Mouse (Mus musculus) forebrain, embryonic 14.5 days (tissue): Measurements from ENCODE around the gene Phtf2. TPM values are rescaled to one million over a fixed set of nuclear protein-coding genes. Genes with fewer than 3 reads are reported as not detected.

Experiments
- ATAC-seq: fragments of 200-750 bp; cut with Nextera tagmentation; 2 replicates; pipeline ENCODE4 v1.8.0; 2017; ENCODE audit warnings: mild to moderate bottlenecking, moderate library complexity
- DNase-seq: peaks from one replicate; pipeline ENCODE4 v3.0.0-alpha.2; 2015; ENCODE audit warnings: low spot score
- H3K27ac ChIP-seq: fragments of 300-500 bp; sonication (generic); 2 replicates; pipeline ENCODE4 v1.5.1; 2014; ENCODE audit warnings: low read depth, mild to moderate bottlenecking, control low read depth, low read length, moderate library complexity
- H3K27me3 ChIP-seq: fragments of 300-500 bp; sonication (generic); replicated peaks from 2 replicates; pipeline ENCODE4 v1.6.1; 2014; ENCODE audit warnings: low read length, control low read depth, mixed read lengths; ENCODE audit not compliant: control insufficient read depth, insufficient read depth
- H3K36me3 ChIP-seq: fragments of 300-500 bp; sonication (generic); 2 replicates; pipeline ENCODE4 v1.6.1; 2014; ENCODE audit warnings: low read length, control low read depth; ENCODE audit not compliant: control insufficient read depth, insufficient read depth
- H3K4me1 ChIP-seq: fragments of 300-500 bp; sonication (generic); 2 replicates; pipeline ENCODE4 v1.6.1; 2014; ENCODE audit warnings: antibody characterized with exemption, low read length, control low read depth; ENCODE audit not compliant: control insufficient read depth, insufficient read depth
- H3K4me2 ChIP-seq: fragments of 300-500 bp; sonication (generic); 2 replicates; pipeline ENCODE4 v1.6.1; 2014; ENCODE audit warnings: mild to moderate bottlenecking, control low read depth, low read length
- H3K4me3 ChIP-seq: fragments of 300-500 bp; sonication (generic); 2 replicates; pipeline ENCODE4 v1.5.1; 2014; ENCODE audit warnings: low read depth, low read length, control low read depth
- H3K9ac ChIP-seq: fragments of 300-500 bp; sonication (generic); 2 replicates; pipeline ENCODE4 v1.6.1; 2014; ENCODE audit warnings: mild to moderate bottlenecking, low read length, control low read depth, moderate library complexity
- H3K9me3 ChIP-seq: fragments of 300-500 bp; sonication (generic); replicated peaks from 2 replicates; pipeline ENCODE4 v1.6.1; 2016; ENCODE audit warnings: low read length, control low read depth, mixed read lengths; ENCODE audit not compliant: control insufficient read depth
- WGBS: fragments of 180-500 bp; shearing (Covaris S2); extraction: QIAGEN DNeasy Blood & Tissue Kit; methylation state at CpG from one replicate; pipeline ENCODE4 v1.1.7; 2014; 5-methylcytosine and 5-hydroxymethylcytosine counted together
- polyA plus RNA-seq: library from polyadenylated mRNA; unstranded; fragments of >200 nt; fragmentation: Nextera tagmentation; extraction: Ambion mirVana; gene quantifications from 2 replicates; pipeline ENCODE4 v1.2.1, GENCODE M21; 2014

Phtf2 gene
- polyA plus RNA-seq, result 18.4 and 23.8 TPM in 2 replicates

DNA sequence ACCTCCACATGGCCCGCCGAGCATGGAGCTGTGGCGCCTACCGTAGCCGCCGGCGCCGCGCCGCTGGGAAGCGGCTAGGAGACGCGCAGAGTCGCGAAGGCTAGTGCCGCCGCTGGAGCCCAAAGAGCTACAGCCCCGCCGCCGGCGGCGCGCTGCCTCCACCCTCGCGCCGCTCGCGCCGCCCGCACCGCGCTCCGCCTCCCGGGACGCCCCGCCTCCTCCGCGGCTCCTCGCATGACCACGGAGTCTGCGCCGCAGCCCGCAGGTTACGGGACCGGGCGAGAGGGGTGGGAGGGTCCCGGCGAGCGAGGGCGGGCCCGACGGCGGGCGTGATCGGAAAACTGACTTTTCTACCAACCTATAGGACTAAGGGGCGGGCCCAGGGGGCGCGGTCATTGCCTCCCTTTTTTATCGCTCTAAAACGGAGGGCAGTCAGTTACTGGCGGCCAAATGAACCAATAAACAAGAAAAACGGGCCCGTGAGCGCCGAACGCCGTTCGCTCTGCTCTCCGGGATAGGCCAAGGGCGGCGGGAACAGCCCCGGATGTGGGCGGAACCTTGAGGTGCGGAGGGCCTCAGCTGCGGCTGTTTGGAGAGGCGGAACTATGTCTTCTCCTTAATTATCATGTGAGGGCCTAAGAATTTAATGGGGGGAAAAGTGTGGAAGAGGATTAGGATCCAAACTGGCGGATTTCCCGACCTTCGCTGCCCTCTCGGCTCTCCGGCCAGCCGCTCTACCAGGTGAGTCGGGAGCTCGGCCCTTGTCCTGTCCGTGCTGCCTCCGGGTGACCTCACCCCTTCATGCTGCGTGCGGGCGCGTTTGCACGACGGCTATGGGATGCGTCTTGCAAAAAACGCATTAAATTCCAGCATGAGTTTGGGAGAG, at the start of gene Phtf2, which contains the start of gene Tmem60:
Gene Phtf2, minus strand, starts transcription at position 210 of the 886 bp plus-strand sequence.
Gene Tmem60, plus strand, starts transcription at position 277 of the 886 bp plus-strand sequence.
- peaks cover 20% of the 10 kb centered on the region for H3K4me1 ChIP-seq
- peak within 1 kb of the TSS; percentile 94 for H3K27ac ChIP-seq
- under 1% methylated on average over 80 of the region's 94 CpGs for whole genome bisulfite sequencing
- H3K9ac ChIP-seq, result peak within 1 kb of the TSS; percentile 83
- H3K27me3 ChIP-seq, result no peaks in the 10 kb centered on the region
- peak within 1 kb of the TSS; percentile 83 for H3K4me3 ChIP-seq
- DNase-seq (peak; percentile 100), ATAC-seq (peak; percentile 98)
- peaks cover 3% of the 10 kb centered on the region; the same call in 1 of the 2 replicates for H3K36me3 ChIP-seq
- H3K9me3 ChIP-seq, result no peaks in the 10 kb centered on the region
- H3K4me2 ChIP-seq, result peak within 1 kb of the TSS; percentile 71

DNA sequence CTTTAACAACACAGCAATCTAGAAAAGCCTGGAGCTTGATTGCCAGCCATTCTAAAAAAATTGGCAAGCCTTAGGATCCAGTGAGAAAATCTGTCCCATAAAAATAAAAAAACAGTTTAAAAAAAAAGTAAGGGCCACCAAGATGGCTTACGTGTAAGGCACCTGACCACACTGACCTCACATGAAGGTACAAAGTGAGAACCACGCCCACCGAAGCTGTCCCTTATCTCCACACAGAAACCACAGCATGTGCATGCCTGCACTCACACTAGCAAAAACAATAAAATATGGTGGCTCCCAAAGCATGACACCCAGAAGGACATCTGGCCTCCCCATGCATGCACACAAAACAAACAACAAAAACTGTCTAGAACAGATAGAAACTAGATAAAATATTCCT, 49.4 kb upstream of the Phtf2 start:
- 93% methylated on average over 3 of the region's 3 CpGs for WGBS
- DNase-seq, result no peak
- Histone ChIP-seq H3K27me3 (no peaks in the 10 kb centered on the region), H3K9ac (no peak overlapping the region), H3K9me3 (no peaks in the 10 kb centered on the region), H3K4me2 (no peak overlapping the region), H3K36me3 (no peaks in the 10 kb centered on the region), H3K27ac (no peak overlapping the region), H3K4me3 (no peak overlapping the region), H3K4me1 (no peaks in the 10 kb centered on the region)
- no peak for ATAC-seq

DNA sequence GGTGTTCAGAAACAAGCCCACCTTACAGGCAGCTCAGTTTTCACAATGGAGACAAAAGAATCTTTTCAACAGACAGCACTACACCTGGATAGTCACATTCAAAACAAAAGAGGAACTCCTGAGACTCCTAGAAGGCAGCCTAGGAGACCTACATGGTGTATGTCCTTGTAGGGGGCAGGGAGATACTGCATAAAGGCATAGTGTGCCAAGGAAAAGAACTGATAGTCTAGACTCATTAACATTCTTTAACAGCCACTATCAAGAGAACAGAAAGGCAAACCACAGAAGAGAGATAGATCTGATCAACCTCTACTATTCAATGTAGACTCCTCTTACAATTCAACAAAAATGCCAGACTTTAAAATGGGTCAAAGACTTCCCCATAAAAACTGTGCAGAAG, 48.5 kb upstream of the Phtf2 start:
- Histone ChIP-seq H3K4me3 (no peak overlapping the region), H3K9me3 (no peaks in the 10 kb centered on the region), H3K27ac (no peak overlapping the region)

DNA sequence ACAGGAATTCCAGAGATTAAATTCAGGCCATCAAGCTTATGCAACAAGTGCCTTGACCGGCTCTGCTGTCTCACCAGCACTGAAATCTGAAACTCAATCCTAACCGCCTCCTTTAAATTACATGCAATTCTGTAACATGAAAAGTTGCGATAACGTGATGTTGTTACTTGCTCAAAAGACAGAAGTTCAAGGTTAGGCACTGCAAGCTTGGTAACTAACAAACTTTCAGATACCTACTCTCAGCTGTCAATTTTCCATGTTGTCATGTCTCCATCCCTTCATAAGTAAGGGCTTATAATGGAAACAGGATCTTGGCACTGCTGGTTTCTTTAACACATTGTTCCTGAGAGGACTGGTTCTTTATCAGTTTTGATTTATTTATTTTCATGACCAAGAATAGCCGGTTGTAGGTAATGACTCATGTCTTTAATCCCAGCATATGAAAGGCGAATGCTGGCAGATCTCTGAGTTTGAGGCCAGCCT, 47.8 kb upstream of the Phtf2 start:
- H3K36me3 ChIP-seq, result no peaks in the 10 kb centered on the region
- no peak for ATAC-seq
- H3K27ac ChIP-seq, result no peak overlapping the region
- H3K27me3 ChIP-seq, result no peaks in the 10 kb centered on the region
- no peaks in the 10 kb centered on the region for H3K4me1 ChIP-seq
- no peak for DNase-seq
- no peak overlapping the region for H3K4me2 ChIP-seq
- no peak overlapping the region for H3K9ac ChIP-seq
- no peak overlapping the region for H3K4me3 ChIP-seq
- 87% methylated on average over 6 of the region's 6 CpGs for WGBS
- H3K9me3 ChIP-seq, result no peaks in the 10 kb centered on the region

More for the DNA sequence above, 48.5 kb upstream of the Phtf2 start:
- Histone ChIP-seq H3K27me3 (no peaks in the 10 kb centered on the region), H3K4me2 (no peak overlapping the region), H3K4me1 (no peaks in the 10 kb centered on the region), H3K9ac (no peak overlapping the region), H3K36me3 (no peaks in the 10 kb centered on the region)
- no peak for ATAC-seq
- no peak for DNase-seq

DNA sequence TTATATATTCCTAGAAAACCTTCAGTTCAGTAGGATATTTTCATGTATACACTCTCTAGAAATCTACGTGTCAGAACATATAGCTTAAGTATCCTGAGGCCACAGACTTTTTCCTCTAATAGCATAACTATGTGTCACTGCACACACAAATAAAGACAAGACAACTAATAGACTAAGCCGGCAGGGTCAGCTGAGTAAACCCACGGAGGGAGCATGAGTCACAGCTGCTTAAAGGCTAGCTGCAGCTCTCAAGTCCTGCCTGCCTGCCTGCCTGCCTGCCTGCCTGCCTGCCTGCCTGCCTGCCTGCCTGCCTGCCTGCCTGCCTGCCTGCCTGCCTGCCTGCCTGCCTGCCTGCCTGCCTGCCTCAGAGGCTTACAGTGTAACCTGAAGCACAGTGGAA, 43.5 kb upstream of the Phtf2 start:
- H3K27ac ChIP-seq, result no peak overlapping the region
- H3K4me2 ChIP-seq, result no peak overlapping the region
- no peaks in the 10 kb centered on the region for H3K4me1 ChIP-seq
- no peaks in the 10 kb centered on the region for H3K9me3 ChIP-seq
- H3K27me3 ChIP-seq, result no peaks in the 10 kb centered on the region
- DNase-seq (no peak), ATAC-seq (no peak)
- H3K9ac ChIP-seq, result no peak overlapping the region
- H3K4me3 ChIP-seq, result no peak overlapping the region
- H3K36me3 ChIP-seq, result no peaks in the 10 kb centered on the region
- WGBS, result 81% methylated on average over 3 of the region's 3 CpGs

DNA sequence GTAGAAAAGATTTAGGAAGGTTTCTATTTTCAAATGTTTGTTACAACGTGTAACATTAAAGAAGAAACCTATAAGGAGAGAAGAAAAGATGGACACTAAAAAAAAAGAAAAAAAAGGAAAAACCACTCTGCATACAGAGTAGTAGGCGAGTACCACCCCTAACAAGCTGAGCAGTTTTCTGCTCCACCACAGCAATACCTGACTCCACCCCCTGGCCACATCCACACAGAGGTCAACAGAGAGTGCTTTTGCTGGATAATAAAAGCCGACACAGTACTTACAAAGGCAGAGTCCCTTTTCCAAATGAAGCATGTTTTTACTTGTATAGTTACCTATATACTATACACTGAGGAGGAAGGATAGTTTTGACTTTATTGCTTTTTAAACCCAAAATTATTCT, 42.7 kb upstream of the Phtf2 start:
- Histone ChIP-seq H3K4me2 (no peak overlapping the region), H3K27ac (no peak overlapping the region), H3K9me3 (no peaks in the 10 kb centered on the region), H3K27me3 (no peaks in the 10 kb centered on the region), H3K4me1 (no peaks in the 10 kb centered on the region), H3K36me3 (no peaks in the 10 kb centered on the region), H3K9ac (no peak overlapping the region), H3K4me3 (no peak overlapping the region)
- 80% methylated on average over 3 of the region's 3 CpGs for WGBS
- DNase-seq, result no peak
- ATAC-seq, result no peak

DNA sequence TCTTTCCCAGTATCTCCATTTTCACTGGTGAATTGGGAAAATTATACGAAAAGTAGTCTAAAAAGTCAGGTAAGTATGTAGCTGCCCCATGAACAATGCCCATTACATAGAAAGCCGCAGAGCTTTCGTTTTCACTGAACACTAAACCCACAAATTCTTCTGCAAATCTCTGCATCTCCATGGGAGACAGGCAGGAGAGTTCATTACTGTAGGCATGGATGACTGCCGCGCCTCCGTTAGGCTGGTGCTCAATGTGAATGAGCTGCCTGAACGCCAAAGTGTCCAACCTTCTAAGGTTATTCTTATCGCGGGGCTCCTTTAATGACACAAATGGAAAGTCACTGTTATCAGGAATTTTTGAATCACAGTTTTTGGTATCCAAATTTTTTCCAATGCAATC, 37.6 kb upstream of the Phtf2 start:
- DNase-seq, result peak; percentile 55
- H3K27ac ChIP-seq, result no peak overlapping the region
- 48% methylated on average over 9 of the region's 9 CpGs for WGBS

DNA sequence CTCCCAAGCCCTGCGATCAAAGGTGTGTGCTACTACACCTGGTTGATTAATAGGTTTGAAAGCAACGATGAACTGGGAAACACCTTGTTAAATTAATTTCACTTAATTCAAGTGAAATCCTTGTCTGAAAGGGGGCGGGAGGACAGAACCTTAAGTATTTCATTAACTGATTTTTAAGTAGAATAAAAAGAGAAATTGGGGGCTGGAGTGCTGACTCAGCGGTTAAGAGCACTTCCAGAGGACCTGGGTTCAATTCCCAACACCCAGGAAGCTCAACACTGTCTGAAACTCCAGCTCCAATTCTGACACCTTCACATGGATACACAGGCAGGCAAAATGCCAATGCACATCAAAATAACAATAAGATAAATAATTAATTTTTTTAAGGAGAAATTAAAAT, 37.0 kb upstream of the Phtf2 start:
- Histone ChIP-seq H3K36me3 (no peaks in the 10 kb centered on the region), H3K9ac (no peak overlapping the region), H3K4me3 (no peak overlapping the region), H3K9me3 (no peaks in the 10 kb centered on the region), H3K27ac (no peak overlapping the region), H3K4me1 (no peaks in the 10 kb centered on the region), H3K27me3 (no peaks in the 10 kb centered on the region), H3K4me2 (no peak overlapping the region)
- ATAC-seq (no peak), DNase-seq (no peak)
- WGBS, result 97% methylated on average over 4 of the region's 4 CpGs

More for the DNA sequence above, 37.6 kb upstream of the Phtf2 start:
- peak; percentile 58 for ATAC-seq
- Histone ChIP-seq H3K4me2 (no peak overlapping the region), H3K9me3 (no peaks in the 10 kb centered on the region), H3K27me3 (no peaks in the 10 kb centered on the region), H3K36me3 (no peaks in the 10 kb centered on the region), H3K9ac (no peak overlapping the region), H3K4me1 (no peaks in the 10 kb centered on the region), H3K4me3 (no peak overlapping the region)
